Mouse (Mus musculus): Measurements from ENCODE around the gene Inpp5d.

GRCm38 (mm10) chr1:87679089-87679488, 59.0 kb downstream of the Inpp5d start:
- TF ChIP-seq POLR2A (IDR thresholded peaks at IDR 0.05; ENCODE audit: borderline replicate concordance, low read depth, low read length), result no peak
- no peak for TF ChIP-seq CTCF (IDR thresholded peaks at IDR 0.05; ENCODE audit: low read depth, low read length)
